Mouse (Mus musculus) megakaryocyte progenitor cell, adult 5-6 weeks (primary cell): Measurements from ENCODE around the gene Thoc3. TPM values are rescaled to one million over a fixed set of nuclear protein-coding genes. Genes with fewer than 3 reads are reported as not detected.

ENCODE experiments used
- ATAC-seq: replicated peaks from 2 replicates; pipeline ENCODE4 v1.8.0; 2016; ENCODE audit warnings: mild to moderate bottlenecking, moderate TSS enrichment, inconsistent platforms; ENCODE audit not compliant: poor library complexity
- total RNA-seq, 2 experiments: library from RNA; stranded (forward) in 1 of 2; stranded (reverse) in 1 of 2; fragments of 157-497, 149-512 nt in 1 of 2; fragments of 200-1000 nt in 1 of 2; gene quantifications; 2 replicates each; pipeline versions ENCODE4 v1.2.3 to v1.2.4; 2015 to 2017

The Thoc3 gene
- total RNA-seq, 2 experiments from 2014 or later: 24.8 to 40.3 TPM

DNA sequence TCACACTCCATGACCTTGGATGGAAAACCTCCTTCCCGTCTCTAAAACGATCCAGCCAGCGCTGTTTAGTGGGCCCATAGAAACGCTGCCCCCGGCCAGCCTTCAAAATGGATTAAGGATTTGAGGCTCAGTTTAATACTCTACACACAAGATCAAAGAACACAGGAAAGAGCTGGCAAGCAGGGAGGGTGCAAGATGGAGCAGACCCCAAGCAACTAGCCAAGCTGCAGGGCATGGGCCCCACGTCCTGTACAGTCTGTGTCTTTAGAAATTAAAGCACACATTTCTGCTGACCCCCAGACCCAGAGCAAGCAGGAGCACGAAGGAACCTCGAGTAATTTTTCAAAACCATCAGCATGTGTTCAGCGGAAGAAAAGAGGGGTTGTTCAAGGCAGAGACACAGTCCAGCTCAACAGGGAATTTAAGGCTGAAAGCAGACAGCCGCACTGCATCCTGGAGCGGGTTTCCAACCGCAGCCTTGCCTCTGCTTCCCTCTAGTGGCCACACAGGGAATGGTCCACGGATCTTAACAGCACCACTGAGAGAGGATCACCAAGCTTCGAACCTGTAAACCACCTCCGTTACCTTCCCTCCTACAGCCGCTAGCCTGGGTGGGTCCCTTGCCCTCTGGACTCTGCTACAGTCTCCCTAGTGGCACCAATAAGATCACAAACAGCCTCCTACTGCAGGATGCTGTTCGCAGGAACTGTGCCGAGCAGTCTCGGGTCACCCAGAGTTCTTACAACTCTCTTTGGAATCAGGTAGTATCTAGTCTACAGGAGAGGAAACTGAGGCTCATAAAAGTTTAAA is 21.8 kb downstream of the Thoc3 start:
- peak; percentile 98 for ATAC-seq

DNA sequence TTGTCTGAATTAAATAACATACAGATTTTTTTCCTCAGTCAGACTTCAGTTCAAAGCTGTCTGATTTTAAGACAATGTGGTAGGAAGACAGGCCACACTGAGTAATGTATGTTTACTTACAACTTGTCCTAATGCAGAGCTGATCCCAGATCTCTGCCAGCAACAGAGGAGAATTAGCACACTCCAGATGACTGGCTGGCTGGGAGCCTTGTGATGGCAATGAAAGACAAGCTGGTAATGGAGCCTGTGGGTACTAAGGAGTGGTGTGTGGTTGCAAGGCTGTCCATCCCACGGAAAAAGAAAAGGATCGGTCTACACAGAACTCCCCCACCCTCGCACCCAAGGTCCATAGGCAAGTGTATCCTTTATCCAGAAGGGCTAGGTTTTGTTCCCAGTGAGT is 25.0 kb downstream of the Thoc3 start:
- ATAC-seq: no peak

GRCm38 (mm10) chr13:54439912-54440311 is 28.7 kb downstream of the Thoc3 start:
- ATAC-seq: no peak

- ATAC-seq: no peak
Observed at GRCm38 (mm10) chr13:54438814-54439213, 29.8 kb downstream of the Thoc3 start.

- ATAC-seq: no peak
Observed at GRCm38 (mm10) chr13:54437083-54437482, 31.6 kb downstream of the Thoc3 start.

- no peak for ATAC-seq
Observed at GRCm38 (mm10) chr13:54436666-54437065, 32.0 kb downstream of the Thoc3 start.

DNA sequence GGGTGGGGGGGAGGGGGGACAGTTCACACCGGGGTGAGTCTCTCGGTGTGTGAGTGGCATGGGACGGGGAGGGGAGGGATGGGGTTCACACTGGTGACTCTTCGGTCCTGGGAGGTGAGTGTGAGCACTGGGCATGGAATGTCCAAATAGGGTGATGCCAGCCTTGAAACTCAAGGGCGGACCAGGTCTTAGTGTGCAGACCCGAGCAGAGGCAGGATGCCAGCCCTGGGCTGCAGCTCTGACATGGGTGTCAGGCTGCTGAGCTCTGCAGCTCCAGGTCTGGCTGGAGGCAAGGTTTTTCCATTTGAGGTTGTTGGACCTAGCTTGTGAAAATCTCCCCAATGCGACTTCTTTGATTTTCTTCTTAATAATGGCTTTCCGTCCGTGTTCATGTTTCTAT is 37.5 kb downstream of the Thoc3 start:
- no peak for ATAC-seq

GRCm38 (mm10) chr13:54430051-54430450 is 38.6 kb downstream of the Thoc3 start:
- no peak for ATAC-seq

- ATAC-seq: no peak
Observed at GRCm38 (mm10) chr13:54428771-54429170, 39.9 kb downstream of the Thoc3 start.

GRCm38 (mm10) chr13:54426781-54427655 is 41.6 kb downstream of the Thoc3 start:
- no peak for ATAC-seq

- no peak for ATAC-seq
Observed at GRCm38 (mm10) chr13:54425269-54425668, 43.4 kb downstream of the Thoc3 start.

DNA sequence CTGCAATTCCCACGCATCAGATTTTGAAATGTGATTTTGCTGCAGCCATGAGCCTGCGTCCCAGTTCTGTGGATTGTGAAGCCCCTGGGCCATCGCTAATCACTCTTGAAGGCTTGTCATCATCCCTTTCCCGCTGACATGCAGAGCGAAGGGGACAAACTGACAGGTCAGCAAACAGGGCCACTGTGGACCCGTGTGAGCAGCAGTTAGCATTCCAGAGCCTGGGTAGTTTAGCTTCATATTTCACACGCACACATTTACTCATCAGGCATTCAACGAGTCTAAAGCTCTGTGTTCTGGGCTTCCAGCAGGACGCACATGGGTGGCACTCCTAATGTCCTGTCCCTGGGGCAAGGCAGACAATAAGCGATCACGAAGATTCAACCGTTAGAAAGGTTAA is 48.4 kb downstream of the Thoc3 start:
- no peak for ATAC-seq

DNA sequence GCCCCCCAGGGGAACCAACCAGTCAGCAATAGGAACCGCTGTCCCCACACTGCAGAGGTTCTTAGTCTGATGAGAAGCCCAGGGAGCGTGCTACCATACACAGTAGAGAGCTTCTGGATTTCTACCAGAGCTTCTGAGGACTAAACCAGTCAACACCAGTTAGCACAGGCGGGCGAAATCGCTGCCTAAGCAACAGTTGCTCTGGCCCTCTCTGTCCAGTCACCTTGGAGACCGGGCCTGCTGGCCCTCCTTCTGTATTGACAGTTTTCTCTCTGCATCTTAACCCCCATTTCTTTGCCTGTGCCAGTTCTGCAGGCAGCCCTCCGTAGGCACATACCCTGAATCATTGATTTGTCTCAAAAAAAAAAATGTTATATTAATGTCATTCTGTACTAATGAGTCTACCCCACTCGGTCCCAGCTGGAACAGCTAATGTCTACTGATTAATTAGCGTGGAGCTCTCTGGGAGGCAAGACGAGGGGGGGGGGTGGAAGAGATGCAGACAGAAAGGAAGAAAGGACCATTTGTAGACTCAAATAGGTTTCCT is 49.8 kb downstream of the Thoc3 start:
- no peak for ATAC-seq

DNA sequence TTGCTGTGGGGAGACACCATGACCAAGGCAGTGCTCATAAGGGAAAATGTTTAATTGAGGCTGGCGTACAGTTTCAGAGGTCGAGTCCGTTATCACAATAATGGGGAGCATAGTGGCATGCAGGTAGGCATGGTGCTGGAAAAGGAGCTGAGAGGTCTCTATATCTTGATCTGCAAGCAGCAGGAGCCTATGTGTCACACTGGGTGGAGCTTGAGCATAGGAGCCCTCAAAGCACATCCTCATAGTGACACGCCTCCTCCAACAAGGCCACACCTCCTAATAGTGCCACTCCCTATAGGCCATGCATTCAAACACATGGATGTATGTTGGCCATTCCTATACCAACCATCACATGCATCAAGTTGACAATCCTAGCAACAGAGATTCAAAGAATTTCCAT is 53.6 kb downstream of the Thoc3 start:
- ATAC-seq: no peak

DNA sequence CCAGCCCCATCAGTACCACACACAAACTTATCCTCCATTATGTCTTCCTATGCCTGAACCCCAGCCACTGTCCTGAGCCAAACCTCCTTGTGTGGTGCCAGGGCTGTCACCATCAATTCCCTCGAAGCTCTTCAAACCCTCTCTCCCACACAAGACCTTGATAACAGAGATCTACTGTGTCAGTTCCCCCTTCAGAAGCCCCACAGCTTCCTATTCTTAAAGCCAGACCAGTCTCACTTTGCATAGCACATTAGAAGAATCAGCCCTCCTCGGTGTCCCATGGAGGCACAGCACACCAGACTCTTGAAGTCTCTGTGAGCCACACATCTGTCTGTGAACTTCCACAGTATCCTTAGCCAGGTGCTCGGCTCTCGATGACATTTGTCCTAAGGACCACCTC is 55.9 kb downstream of the Thoc3 start:
- no peak for ATAC-seq

- no peak for ATAC-seq
Observed at GRCm38 (mm10) chr13:54412236-54412635, 56.4 kb downstream of the Thoc3 start.

DNA sequence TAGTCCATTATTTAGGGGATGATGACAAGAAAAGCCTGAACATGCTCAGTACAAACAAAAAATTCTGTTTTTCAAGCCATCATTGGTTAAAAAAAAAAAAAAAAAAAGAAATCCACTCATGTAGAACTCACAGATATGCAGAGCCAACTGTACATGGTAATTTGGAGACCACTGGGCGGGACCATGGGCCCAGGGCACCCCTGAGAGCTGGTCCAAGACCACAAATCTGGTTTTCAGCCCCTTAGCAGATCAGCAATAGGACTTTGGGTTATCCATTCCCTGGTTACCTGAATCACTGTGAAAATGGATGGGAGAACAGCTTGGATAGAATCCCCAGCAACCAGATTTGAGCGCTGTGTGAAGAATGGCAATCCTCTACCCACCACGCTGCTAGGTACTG is 57.0 kb downstream of the Thoc3 start:
- no peak for ATAC-seq

Other genes starting within 250 kb of the Thoc3 start
- gene Cplx2, start 97.5 kb downstream of the Thoc3 start, total RNA-seq (2015): 0.10 and 0.54 TPM in 2 replicates
- gene Cplx2, start 97.5 kb downstream of the Thoc3 start, total RNA-seq (2017): 0.14 TPM in 1 of 2 replicates, not detected in the other
- 13.6 and 22.0 TPM in 2 replicates for gene Simc1, start 34.9 kb upstream of the Thoc3 start, total RNA-seq (2015)
- 4.0 and 7.0 TPM in 2 replicates for gene Simc1, start 34.9 kb upstream of the Thoc3 start, total RNA-seq (2017)
- gene 4833439L19Rik, start 96.6 kb upstream of the Thoc3 start, total RNA-seq (2015): 56.2 and 56.5 TPM in 2 replicates
- 30.0 and 37.5 TPM in 2 replicates for gene 4833439L19Rik, start 96.6 kb upstream of the Thoc3 start, total RNA-seq (2017)
- gene Arl10, start 106.2 kb upstream of the Thoc3 start, total RNA-seq (2015): 9.7 and 15.7 TPM in 2 replicates
- gene Arl10, start 106.2 kb upstream of the Thoc3 start, total RNA-seq (2017): 9.5 and 14.0 TPM in 2 replicates
- gene Nop16, start 121.2 kb upstream of the Thoc3 start, total RNA-seq (2015): 54.2 and 59.3 TPM in 2 replicates
- gene Nop16, start 121.2 kb upstream of the Thoc3 start, total RNA-seq (2017): 69.7 and 104 TPM in 2 replicates
- 101 and 120 TPM in 2 replicates for gene Higd2a, start 121.4 kb upstream of the Thoc3 start, total RNA-seq (2015)
- gene Higd2a, start 121.4 kb upstream of the Thoc3 start, total RNA-seq (2017): 51.6 and 87.6 TPM in 2 replicates
- 4.2 and 6.1 TPM in 2 replicates for gene Cltb, start 142.5 kb upstream of the Thoc3 start, total RNA-seq (2015)
- 11.0 and 13.1 TPM in 2 replicates for gene Cltb, start 142.5 kb upstream of the Thoc3 start, total RNA-seq (2017)
- 40.8 and 43.9 TPM in 2 replicates for gene Faf2, start 152.9 kb upstream of the Thoc3 start, total RNA-seq (2015)
- gene Faf2, start 152.9 kb upstream of the Thoc3 start, total RNA-seq (2017): 37.4 and 38.6 TPM in 2 replicates
- 47.2 and 49.6 TPM in 2 replicates for gene Rnf44, start 225.1 kb upstream of the Thoc3 start, total RNA-seq (2015)
- 16.8 and 19.4 TPM in 2 replicates for gene Rnf44, start 225.1 kb upstream of the Thoc3 start, total RNA-seq (2017)
- not detected in 2 replicates for gene Cdhr2, start 232.6 kb upstream of the Thoc3 start, total RNA-seq (2015)
- gene Cdhr2, start 232.6 kb upstream of the Thoc3 start, total RNA-seq (2017): not detected in 2 replicates